Mouse (Mus musculus) midbrain, postnatal 0 days (tissue): Measurements from ENCODE around the gene Gzmb. TPM values are rescaled to one million over a fixed set of nuclear protein-coding genes. Genes with fewer than 3 reads are reported as not detected.

Experiments
- ATAC-seq: fragments of 200-750 bp; cut with Nextera tagmentation; 2 replicates; pipeline ENCODE4 v1.8.0; 2017; ENCODE audit warnings: moderate number of reproducible peaks, mild to moderate bottlenecking, moderate TSS enrichment, moderate library complexity; ENCODE audit not compliant: low FRiP score
- DNase-seq: peaks from one replicate; pipeline ENCODE4 v3.0.0-alpha.2; 2015; ENCODE audit warnings: low spot score
- H3K27ac ChIP-seq: fragments of 300-500 bp; sonication (generic); 2 replicates; pipeline ENCODE4 v1.5.1; 2014; ENCODE audit warnings: low read depth, mild to moderate bottlenecking, low read length, mixed read lengths
- H3K27me3 ChIP-seq: fragments of 300-500 bp; sonication (generic); 2 replicates; pipeline ENCODE4 v1.6.1; 2014; ENCODE audit warnings: low read length, control low read depth, mixed read lengths; ENCODE audit not compliant: insufficient read depth
- H3K36me3 ChIP-seq: fragments of 300-500 bp; sonication (generic); 2 replicates; pipeline ENCODE4 v1.6.1; 2014; ENCODE audit warnings: low read length, control low read depth, mixed read lengths; ENCODE audit not compliant: insufficient read depth
- H3K4me1 ChIP-seq: fragments of 300-500 bp; sonication (generic); 2 replicates; pipeline ENCODE4 v1.6.1; 2014; ENCODE audit warnings: mild to moderate bottlenecking, control low read depth, antibody characterized with exemption, low read length, mixed read lengths; ENCODE audit not compliant: insufficient read depth
- H3K4me2 ChIP-seq: fragments of 300-500 bp; sonication (generic); 2 replicates; pipeline ENCODE4 v1.6.1; 2014; ENCODE audit warnings: low read depth, mild to moderate bottlenecking, low read length, mixed read lengths; ENCODE audit not compliant: poor library complexity, severe bottlenecking
- H3K4me3 ChIP-seq: fragments of 300-500 bp; sonication (generic); 2 replicates; pipeline ENCODE4 v1.5.1; 2014; ENCODE audit warnings: low read depth, mild to moderate bottlenecking, low read length, moderate library complexity
- H3K9ac ChIP-seq: fragments of 300-500 bp; sonication (generic); replicated peaks from 2 replicates; pipeline ENCODE4 v1.6.1; 2014; ENCODE audit warnings: mild to moderate bottlenecking, low read length, moderate library complexity, mixed read lengths; ENCODE audit not compliant: poor library complexity, severe bottlenecking
- H3K9me3 ChIP-seq: fragments of 300-500 bp; sonication (generic); 2 replicates; pipeline ENCODE4 v1.6.1; 2016; ENCODE audit warnings: low read length, control low read depth
- CTCF ChIP-seq: IDR thresholded peaks from 2 replicates; pipeline ENCODE4 v1.5.1; 2016; ENCODE audit warnings: antibody characterized with exemption, mild to moderate bottlenecking
- WGBS: fragments of 180-500 bp; shearing (Covaris S2); extraction: QIAGEN DNeasy Blood & Tissue Kit; methylation state at CpG from one replicate; pipeline ENCODE4 v1.1.7; 2014; 5-methylcytosine and 5-hydroxymethylcytosine counted together
- polyA plus RNA-seq: library from polyadenylated mRNA; unstranded; fragments of >200 nt; fragmentation: Nextera tagmentation; extraction: Ambion mirVana; gene quantifications from 2 replicates; pipeline ENCODE4 v1.2.1, GENCODE M21; 2015
- total RNA-seq: library from RNA; depleted of rRNA; stranded (reverse); fragments of >200 nt; gene quantifications from 2 replicates; pipeline ENCODE4 v1.2.3, GENCODE M21; 2014

The Gzmb gene
- total and polyA plus RNA-seq, 2 experiments from 2014 or later = not detected

DNA sequence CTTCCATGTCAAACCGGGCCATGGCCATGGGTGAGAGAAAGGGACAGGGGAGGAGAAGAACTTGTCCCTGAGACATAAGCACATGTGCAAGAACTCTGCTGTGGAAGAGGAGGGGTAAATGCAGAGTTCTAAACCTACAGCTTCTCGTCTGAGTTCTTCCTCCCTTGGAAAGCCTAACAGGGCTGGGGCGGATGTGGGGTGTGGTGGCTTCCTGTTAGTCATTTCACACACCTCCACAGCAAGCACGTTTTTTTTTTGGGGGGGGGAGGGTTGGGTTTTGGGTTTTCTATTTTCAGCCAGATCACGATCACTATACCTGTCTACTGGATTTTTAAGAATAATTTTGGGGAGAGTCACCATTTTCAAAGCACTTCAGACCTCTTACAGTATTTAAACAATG lies 34.7 kb upstream of the Gzmb start:
- Histone ChIP-seq H3K9me3 (no peaks in the 10 kb centered on the region), H3K4me2 (no peak overlapping the region), H3K4me1 (no peaks in the 10 kb centered on the region), H3K4me3 (no peak overlapping the region), H3K27ac (no peak overlapping the region), H3K36me3 (no peaks in the 10 kb centered on the region), H3K27me3 (no peaks in the 10 kb centered on the region), H3K9ac (no peak overlapping the region)
- DNase-seq = no peak
- no peak for TF ChIP-seq CTCF
- 79% methylated on average over 5 of the region's 5 CpGs for WGBS
- no peak for ATAC-seq

- no peak overlapping the region for H3K9ac ChIP-seq
- no peak overlapping the region for H3K4me3 ChIP-seq
- no peaks in the 10 kb centered on the region for H3K9me3 ChIP-seq
- WGBS = 85% methylated on average over 4 of the region's 4 CpGs
- no peaks in the 10 kb centered on the region for H3K27me3 ChIP-seq
- no peak overlapping the region for H3K27ac ChIP-seq
- no peaks in the 10 kb centered on the region for H3K4me1 ChIP-seq
- DNase-seq = no peak
- H3K36me3 ChIP-seq = no peaks in the 10 kb centered on the region
- ATAC-seq = no peak
- H3K4me2 ChIP-seq = no peak overlapping the region
- no peak for TF ChIP-seq CTCF
These were observed 34.0 kb upstream of the Gzmb start for GRCm38 (mm10) chr14:56296106-56296505.

GRCm38 (mm10) chr14:56293146-56293545 lies 31.1 kb upstream of the Gzmb start:
- Histone ChIP-seq H3K4me1 (no peaks in the 10 kb centered on the region), H3K27me3 (no peaks in the 10 kb centered on the region), H3K9me3 (no peaks in the 10 kb centered on the region), H3K27ac (no peak overlapping the region), H3K4me3 (no peak overlapping the region), H3K9ac (no peak overlapping the region), H3K4me2 (no peak overlapping the region), H3K36me3 (no peaks in the 10 kb centered on the region)
- DNase-seq (no peak), ATAC-seq (no peak)
- TF ChIP-seq CTCF = no peak

DNA sequence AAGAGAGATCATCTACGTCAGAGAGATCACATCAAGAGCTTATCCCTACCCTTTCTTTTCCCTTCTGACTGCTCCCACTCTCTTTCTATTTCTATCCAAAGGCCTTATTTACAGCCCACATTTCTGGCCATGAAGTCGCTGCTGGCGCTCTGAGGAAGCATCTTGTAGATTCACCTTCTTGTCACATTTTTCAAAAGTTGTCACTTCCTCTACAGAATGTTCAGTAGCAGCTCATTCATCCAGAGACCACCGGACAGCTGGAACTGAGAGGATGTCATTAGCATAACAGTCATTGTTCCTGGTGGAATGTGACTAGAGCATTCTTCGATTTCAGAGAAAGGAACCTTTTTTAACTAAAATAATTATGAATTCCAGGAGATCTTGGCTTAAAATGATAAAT lies 26.6 kb upstream of the Gzmb start:
- H3K4me1 ChIP-seq = no peaks in the 10 kb centered on the region
- H3K9ac ChIP-seq = no peak overlapping the region
- WGBS = 34% methylated on average over 5 of the region's 5 CpGs

GRCm38 (mm10) chr14:56287806-56288205 lies 25.7 kb upstream of the Gzmb start:
- DNase-seq (no peak), ATAC-seq (no peak)
- no peak overlapping the region for H3K9ac ChIP-seq
- H3K36me3 ChIP-seq = no peaks in the 10 kb centered on the region
- TF ChIP-seq CTCF = no peak
- H3K4me3 ChIP-seq = no peak overlapping the region
- no peaks in the 10 kb centered on the region for H3K9me3 ChIP-seq
- 68% methylated on average over 5 of the region's 5 CpGs for WGBS
- no peak overlapping the region for H3K27ac ChIP-seq
- no peaks in the 10 kb centered on the region for H3K27me3 ChIP-seq
- no peaks in the 10 kb centered on the region for H3K4me1 ChIP-seq
- no peak overlapping the region for H3K4me2 ChIP-seq

More for the DNA sequence above, 26.6 kb upstream of the Gzmb start:
- DNase-seq = no peak
- no peaks in the 10 kb centered on the region for H3K9me3 ChIP-seq
- no peak for TF ChIP-seq CTCF
- H3K4me3 ChIP-seq = no peak overlapping the region
- no peaks in the 10 kb centered on the region for H3K27me3 ChIP-seq
- ATAC-seq = no peak
- no peaks in the 10 kb centered on the region for H3K36me3 ChIP-seq
- no peak overlapping the region for H3K4me2 ChIP-seq
- no peak overlapping the region for H3K27ac ChIP-seq

- no peak overlapping the region for H3K4me3 ChIP-seq
- H3K36me3 ChIP-seq = no peaks in the 10 kb centered on the region
- no peak overlapping the region for H3K27ac ChIP-seq
- no peaks in the 10 kb centered on the region for H3K27me3 ChIP-seq
- ATAC-seq (no peak), DNase-seq (no peak)
- no peaks in the 10 kb centered on the region for H3K4me1 ChIP-seq
- TF ChIP-seq CTCF = no peak
- H3K9me3 ChIP-seq = no peaks in the 10 kb centered on the region
- no peak overlapping the region for H3K4me2 ChIP-seq
- WGBS = 84% methylated on average over 6 of the region's 6 CpGs
- H3K9ac ChIP-seq = no peak overlapping the region
These were observed 22.6 kb upstream of the Gzmb start for GRCm38 (mm10) chr14:56284356-56285325.
